Mouse (Mus musculus) limb, embryonic 15.5 days (tissue): ENCODE measurements around the gene Primpol. TPM values are rescaled to one million over a fixed set of nuclear protein-coding genes. Genes with fewer than 3 reads are reported as not detected.

Experiments
- ATAC-seq: fragments of 200-750 bp; cut with Nextera tagmentation; 2 replicates; pipeline ENCODE4 v1.8.0; 2017; ENCODE audit warnings: low read depth, moderate TSS enrichment; ENCODE audit not compliant: insufficient number of reproducible peaks, low FRiP score, low TSS enrichment
- H3K27ac ChIP-seq: fragments of 300-500 bp; sonication (generic); 2 replicates; pipeline ENCODE4 v1.5.1; 2015; ENCODE audit warnings: moderate library complexity, mild to moderate bottlenecking, inconsistent platforms
- H3K27me3 ChIP-seq: fragments of 300-500 bp; sonication (generic); 2 replicates; pipeline ENCODE4 v1.6.1; 2015; ENCODE audit warnings: inconsistent platforms
- H3K36me3 ChIP-seq: fragments of 300-500 bp; sonication (generic); 2 replicates; pipeline ENCODE4 v1.6.1; 2015; ENCODE audit warnings: inconsistent platforms
- H3K4me1 ChIP-seq: fragments of 300-500 bp; sonication (generic); 2 replicates; pipeline ENCODE4 v1.6.1; 2015; ENCODE audit warnings: inconsistent platforms
- H3K4me2 ChIP-seq: fragments of 300-500 bp; sonication (generic); 2 replicates; pipeline ENCODE4 v1.6.1; 2015; ENCODE audit warnings: mild to moderate bottlenecking, inconsistent platforms
- H3K4me3 ChIP-seq: fragments of 300-500 bp; sonication (generic); 2 replicates; pipeline ENCODE4 v1.5.1; 2015; ENCODE audit warnings: mild to moderate bottlenecking, inconsistent platforms
- H3K9ac ChIP-seq: fragments of 300-500 bp; sonication (generic); 2 replicates; pipeline ENCODE4 v1.6.1; 2015; ENCODE audit warnings: inconsistent platforms
- H3K9me3 ChIP-seq: fragments of 300-500 bp; sonication (generic); 2 replicates; pipeline ENCODE4 v1.6.1; 2016; ENCODE audit warnings: inconsistent platforms
- WGBS: fragments of 180-500 bp; shearing (Covaris S2); methylation state at CpG from one replicate; pipeline ENCODE4 v1.1.7; 2015; 5-methylcytosine and 5-hydroxymethylcytosine counted together
- polyA plus RNA-seq: library from polyadenylated mRNA; unstranded; fragments of >200 nt; fragmentation: Nextera tagmentation; extraction: Ambion mirVana; gene quantifications from 2 replicates; pipeline ENCODE4 v1.2.1, GENCODE M21; 2015

Primpol gene
- polyA plus RNA-seq = 11.4 and 12.4 TPM in 2 replicates

DNA sequence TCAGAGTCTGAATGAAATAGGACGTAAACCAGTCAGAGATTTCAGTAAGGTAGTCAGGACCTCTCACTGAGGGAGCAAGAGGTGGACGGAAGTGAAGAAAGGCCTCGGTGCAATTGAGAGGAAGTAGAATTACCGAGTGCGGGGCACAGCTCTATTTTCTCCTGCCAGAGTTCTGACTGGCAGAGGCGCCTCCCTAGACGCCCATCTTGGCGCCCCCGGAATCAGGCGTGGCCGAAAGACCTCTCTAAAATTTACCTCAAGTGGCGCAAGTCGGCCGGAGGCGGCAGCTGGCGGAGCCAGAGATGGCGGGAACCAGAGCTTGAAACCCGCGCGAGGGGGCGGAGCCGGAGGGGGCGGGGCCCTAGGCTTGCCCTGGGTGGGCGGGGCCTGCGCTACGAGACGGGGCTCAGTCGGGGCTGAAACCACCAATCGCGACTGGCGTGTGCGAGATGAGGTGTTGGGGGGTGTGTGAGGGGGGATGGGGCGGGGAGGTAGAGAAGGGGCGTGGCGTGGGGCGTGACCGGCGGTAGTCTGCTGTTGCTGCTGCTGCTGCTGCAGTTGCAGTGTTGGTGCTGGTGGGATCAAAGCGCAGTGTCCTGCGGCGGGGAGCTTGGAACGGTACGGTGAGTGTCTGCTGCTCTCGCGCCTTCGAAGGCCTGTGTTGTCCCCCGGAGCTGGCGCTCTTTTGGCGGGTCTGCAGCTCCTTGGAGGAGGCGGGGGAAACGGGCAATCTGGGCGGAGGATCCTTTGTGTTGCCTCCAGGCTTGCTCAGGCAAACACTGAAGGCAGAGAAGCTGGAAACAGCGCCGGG lies at the start of gene Primpol, which contains the start of gene Casp3:
Gene Primpol, minus strand, starts transcription at position 334 of the 811 bp plus-strand sequence.
Gene Casp3, plus strand, starts transcription at position 413 of the 811 bp plus-strand sequence.
- peak within 1 kb of the TSS; percentile 67 for H3K4me2 ChIP-seq
- WGBS = under 1% methylated on average over 54 of the region's 54 CpGs
- no peaks in the 10 kb centered on the region for H3K9me3 ChIP-seq
- peaks cover 27% of the 10 kb centered on the region for H3K4me1 ChIP-seq
- ATAC-seq = peak; percentile 97
- H3K9ac ChIP-seq = peak within 1 kb of the TSS; percentile 71
- H3K36me3 ChIP-seq = no peaks in the 10 kb centered on the region
- peak within 1 kb of the TSS; percentile 77 for H3K4me3 ChIP-seq
- no peaks in the 10 kb centered on the region for H3K27me3 ChIP-seq
- peak within 1 kb of the TSS; percentile 93 for H3K27ac ChIP-seq

DNA sequence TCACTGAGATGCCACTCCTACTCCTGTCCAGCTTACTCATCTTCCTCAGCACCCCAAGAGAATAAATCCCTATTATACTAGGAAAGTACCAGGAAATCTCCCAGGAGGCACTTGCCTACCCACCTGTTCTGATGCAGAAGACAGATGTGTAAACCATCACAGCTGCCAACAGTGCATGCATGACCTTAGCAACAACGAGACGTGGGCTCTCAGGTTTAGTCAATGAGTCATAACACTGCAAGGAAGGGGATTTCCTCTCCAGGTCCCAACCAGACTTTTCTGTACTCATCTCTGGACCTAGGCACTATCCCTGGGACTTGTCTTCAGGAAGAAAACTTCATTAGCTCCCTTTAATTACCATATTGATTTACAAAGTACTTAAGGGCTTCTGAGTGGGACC lies 38.9 kb upstream of the Primpol start:
- Histone ChIP-seq H3K4me1 (no peaks in the 10 kb centered on the region), H3K9ac (no peak overlapping the region), H3K27ac (no peak overlapping the region), H3K4me3 (no peak overlapping the region), H3K4me2 (no peak overlapping the region), H3K27me3 (no peaks in the 10 kb centered on the region), H3K9me3 (no peaks in the 10 kb centered on the region), H3K36me3 (no peaks in the 10 kb centered on the region)
- 54% methylated on average over 2 of the region's 2 CpGs for WGBS
- no peak for ATAC-seq

DNA sequence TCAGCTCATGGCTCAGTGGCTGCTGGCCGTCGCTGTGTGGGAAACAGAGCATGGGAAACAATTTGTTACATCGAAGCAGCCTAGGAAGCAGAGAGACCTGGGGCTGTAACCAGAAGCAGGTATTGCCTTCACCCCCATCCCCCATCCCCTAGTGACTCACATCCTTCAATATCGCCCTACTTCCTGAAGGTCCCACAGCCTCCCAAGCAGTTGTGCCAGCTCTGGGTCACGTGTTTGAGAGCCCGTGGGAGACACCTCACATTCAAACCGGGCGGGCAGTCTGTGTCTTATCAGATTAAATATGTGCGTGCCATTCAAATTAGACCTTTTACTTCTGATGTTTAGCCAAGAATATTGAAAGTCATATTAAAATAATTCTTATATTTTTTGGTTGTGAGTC lies 34.9 kb upstream of the Primpol start:
- Histone ChIP-seq H3K4me3 (no peak overlapping the region), H3K27ac (no peak overlapping the region), H3K27me3 (no peaks in the 10 kb centered on the region), H3K4me2 (no peak overlapping the region), H3K9me3 (no peaks in the 10 kb centered on the region), H3K9ac (no peak overlapping the region), H3K4me1 (no peaks in the 10 kb centered on the region), H3K36me3 (no peaks in the 10 kb centered on the region)
- WGBS = 61% methylated on average over 9 of the region's 9 CpGs
- no peak for ATAC-seq

DNA sequence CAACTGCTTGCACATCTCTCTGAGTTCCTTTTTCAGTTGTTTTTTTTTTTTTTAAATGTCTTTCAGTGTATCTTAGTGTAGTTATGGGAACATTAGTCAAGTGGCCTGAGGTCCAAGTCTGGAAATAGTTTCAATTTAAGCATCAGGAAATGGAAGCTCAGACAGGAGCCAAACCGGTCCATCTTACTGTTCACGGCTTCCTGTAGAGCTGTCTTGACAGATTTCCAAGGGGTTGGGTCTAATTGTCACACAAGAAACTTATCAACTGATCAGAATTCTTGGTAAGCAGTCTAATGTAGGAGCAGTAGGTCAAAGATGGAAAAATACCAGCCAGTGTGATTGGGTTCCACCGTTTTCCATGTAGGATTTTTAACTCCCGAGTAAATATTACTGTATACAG lies 31.4 kb upstream of the Primpol start:
- Histone ChIP-seq H3K4me2 (no peak overlapping the region), H3K27ac (no peak overlapping the region), H3K36me3 (no peaks in the 10 kb centered on the region), H3K9me3 (no peaks in the 10 kb centered on the region), H3K9ac (no peak overlapping the region), H3K27me3 (no peaks in the 10 kb centered on the region), H3K4me1 (no peaks in the 10 kb centered on the region), H3K4me3 (no peak overlapping the region)
- WGBS = 78% methylated on average over 4 of the region's 4 CpGs
- ATAC-seq = no peak

DNA sequence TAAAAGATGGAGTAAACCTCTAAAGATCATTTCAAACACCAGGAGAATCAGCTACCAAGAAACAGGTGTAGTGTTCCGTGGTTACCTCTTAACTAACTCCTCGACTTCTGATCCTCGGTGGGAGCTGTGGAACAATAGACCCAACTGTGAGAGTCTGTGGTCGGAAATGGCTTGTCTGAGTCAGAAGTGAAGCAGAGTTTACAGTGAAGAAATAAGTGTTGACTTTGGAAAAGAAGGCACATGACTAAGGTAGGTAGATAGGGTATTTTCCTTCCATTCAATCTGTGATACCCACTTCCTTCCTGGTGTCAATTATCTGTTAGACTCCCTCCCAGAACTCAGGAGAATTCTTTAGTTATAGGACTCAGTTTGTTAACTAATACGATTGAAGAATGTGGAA lies 24.3 kb upstream of the Primpol start:
- Histone ChIP-seq H3K4me3 (no peak overlapping the region), H3K36me3 (peaks cover 26% of the 10 kb centered on the region), H3K9ac (no peak overlapping the region), H3K9me3 (no peaks in the 10 kb centered on the region), H3K27ac (no peak overlapping the region), H3K4me2 (no peak overlapping the region), H3K27me3 (no peaks in the 10 kb centered on the region), H3K4me1 (no peaks in the 10 kb centered on the region; the same call in 1 of the 2 replicates)
- no peak for ATAC-seq
- 80% methylated on average over 5 of the region's 5 CpGs for WGBS

DNA sequence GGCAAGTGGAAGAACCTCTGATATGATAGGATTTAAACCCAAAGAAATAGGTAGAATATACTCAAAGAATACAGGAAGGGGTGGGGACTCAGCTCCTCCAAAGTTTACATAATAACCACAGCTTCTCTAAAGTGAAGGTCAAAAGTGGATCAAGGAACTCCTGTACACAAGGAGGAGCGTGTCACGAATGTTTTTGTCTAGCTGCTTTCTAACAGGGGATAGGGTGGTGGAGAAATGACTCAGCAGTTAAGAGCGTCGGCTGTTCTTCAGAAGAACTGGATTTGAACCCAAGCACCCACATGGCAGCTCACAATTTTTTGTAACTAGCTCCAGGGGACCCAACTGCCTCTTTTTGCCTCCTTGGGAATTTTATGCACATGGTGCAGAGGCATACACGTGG lies 22.8 kb upstream of the Primpol start:
- ATAC-seq = no peak
- peaks cover 41% of the 10 kb centered on the region for H3K36me3 ChIP-seq

DNA sequence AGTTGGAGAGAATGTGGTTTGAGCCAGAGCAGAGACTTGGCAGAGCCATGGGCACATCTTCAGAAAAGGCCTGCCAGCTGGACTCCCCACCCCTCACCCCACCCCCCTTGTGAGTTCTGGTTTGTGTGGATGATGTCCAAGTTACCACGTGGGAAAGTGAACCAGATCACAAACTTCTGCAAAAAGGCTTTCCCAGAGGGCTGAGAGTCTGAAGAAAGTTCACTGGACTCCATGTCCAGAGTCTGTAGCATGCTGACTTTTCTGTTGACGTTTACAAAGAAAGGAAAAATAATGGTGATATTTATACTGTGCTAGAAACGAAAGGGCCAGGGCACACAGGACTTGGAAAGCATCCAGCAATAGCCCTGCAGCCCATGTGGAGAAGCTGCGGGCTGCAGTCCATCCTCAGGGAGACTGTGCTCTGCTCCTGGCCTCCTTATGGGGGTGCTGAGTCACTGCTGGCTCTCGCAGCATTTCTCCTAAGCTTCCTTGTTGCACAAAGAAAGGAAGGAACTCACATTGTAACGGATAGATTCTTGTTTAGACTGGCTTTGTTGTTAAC lies 22.1 kb upstream of the Primpol start:
- Histone ChIP-seq H3K4me3 (no peak overlapping the region), H3K27ac (peak overlapping the region; percentile 35; the same call in 1 of the 2 replicates), H3K9ac (no peak overlapping the region), H3K36me3 (peaks cover 46% of the 10 kb centered on the region), H3K9me3 (no peaks in the 10 kb centered on the region), H3K27me3 (no peaks in the 10 kb centered on the region), H3K4me2 (no peak overlapping the region), H3K4me1 (no peaks in the 10 kb centered on the region; the same call in 1 of the 2 replicates)
- ATAC-seq = no peak
- WGBS = 46% methylated on average over 6 of the region's 6 CpGs

More for the DNA sequence above, 22.8 kb upstream of the Primpol start:
- Histone ChIP-seq H3K4me3 (no peak overlapping the region), H3K4me1 (no peaks in the 10 kb centered on the region; the same call in 1 of the 2 replicates), H3K9me3 (no peaks in the 10 kb centered on the region), H3K4me2 (no peak overlapping the region), H3K27ac (no peak overlapping the region), H3K27me3 (no peaks in the 10 kb centered on the region), H3K9ac (no peak overlapping the region)
- 89% methylated on average over 5 of the region's 5 CpGs for WGBS

DNA sequence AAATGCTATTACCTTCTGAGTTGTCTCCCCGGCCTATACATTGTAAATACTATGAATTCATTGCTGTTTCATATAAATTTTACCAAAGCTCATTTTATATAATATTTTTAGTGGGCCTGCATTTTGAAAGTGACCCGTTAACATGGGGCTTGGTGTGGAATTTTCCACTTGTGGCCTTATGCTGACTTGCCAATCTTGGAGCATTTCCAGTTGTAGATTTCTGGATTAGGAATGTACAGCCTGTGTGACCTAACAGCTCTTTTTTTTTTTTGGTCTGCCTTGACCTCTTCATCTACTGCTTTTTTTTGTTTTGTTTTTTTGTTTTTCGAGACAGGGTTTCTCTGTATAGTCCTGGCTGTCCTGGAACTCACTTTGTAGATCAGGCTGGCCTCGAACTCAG lies 13.9 kb upstream of the Primpol start:
- no peaks in the 10 kb centered on the region for H3K9me3 ChIP-seq
- no peaks in the 10 kb centered on the region for H3K27me3 ChIP-seq
- H3K9ac ChIP-seq = no peak overlapping the region
- H3K27ac ChIP-seq = no peak overlapping the region
- WGBS = 79% methylated on average over 4 of the region's 4 CpGs
- H3K36me3 ChIP-seq = peaks cover 45% of the 10 kb centered on the region
- no peak overlapping the region for H3K4me3 ChIP-seq
- ATAC-seq = no peak
- no peaks in the 10 kb centered on the region; the same call in 1 of the 2 replicates for H3K4me1 ChIP-seq
- no peak overlapping the region for H3K4me2 ChIP-seq

DNA sequence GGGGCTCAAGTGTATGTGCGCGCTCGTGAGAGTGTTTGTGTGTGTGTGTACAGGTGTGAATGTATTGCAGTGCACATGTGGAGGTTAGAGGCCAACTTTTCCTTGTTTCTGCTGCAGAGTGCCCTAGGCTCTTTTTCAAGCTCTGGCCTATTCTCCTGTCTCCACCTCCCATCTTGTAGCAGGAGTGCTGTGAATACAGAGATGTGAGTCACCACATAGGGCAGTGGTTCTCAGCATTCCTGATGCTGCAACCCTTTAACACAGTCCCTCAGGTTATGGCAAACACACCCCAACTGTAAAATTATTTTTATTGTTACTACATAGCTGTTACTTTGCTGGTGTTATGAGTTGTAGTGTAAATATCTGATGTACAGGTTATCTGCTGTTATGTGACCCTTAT lies 13.4 kb upstream of the Primpol start:
- no peaks in the 10 kb centered on the region; the same call in 1 of the 2 replicates for H3K4me1 ChIP-seq
- WGBS = 94% methylated on average over 3 of the region's 3 CpGs
- no peak overlapping the region for H3K4me3 ChIP-seq
- ATAC-seq = no peak
- H3K9ac ChIP-seq = no peak overlapping the region
- H3K27me3 ChIP-seq = no peaks in the 10 kb centered on the region
- H3K27ac ChIP-seq = no peak overlapping the region
- H3K4me2 ChIP-seq = no peak overlapping the region
- H3K9me3 ChIP-seq = no peaks in the 10 kb centered on the region
- peaks cover 40% of the 10 kb centered on the region for H3K36me3 ChIP-seq

DNA sequence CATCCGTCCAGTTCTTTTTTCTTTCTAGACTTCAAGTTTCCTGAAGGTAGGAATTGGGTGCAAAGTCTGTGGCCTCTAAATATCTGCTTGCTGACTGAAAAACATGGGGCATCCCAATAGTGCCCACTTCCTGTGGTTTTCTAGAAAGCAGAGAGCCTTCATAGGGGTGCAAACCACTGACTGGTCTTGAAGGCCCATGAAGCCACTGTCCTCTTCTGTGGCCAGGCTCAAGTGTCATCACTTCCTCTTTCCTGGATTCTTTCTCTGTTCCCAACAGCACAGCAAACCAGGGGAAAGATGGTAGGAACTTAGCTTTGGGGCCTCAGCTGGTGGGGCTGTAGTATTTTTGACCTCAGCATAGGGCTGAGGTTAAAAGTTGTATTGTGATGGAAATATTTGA lies 11.6 kb upstream of the Primpol start:
- H3K9ac ChIP-seq = no peak overlapping the region
- H3K4me3 ChIP-seq = no peak overlapping the region
- H3K4me2 ChIP-seq = no peak overlapping the region
- H3K27ac ChIP-seq = no peak overlapping the region
- H3K36me3 ChIP-seq = peaks cover 24% of the 10 kb centered on the region
- ATAC-seq = no peak
- no peaks in the 10 kb centered on the region for H3K27me3 ChIP-seq
- WGBS = 83% methylated on average over 1 of the region's 1 CpGs
- H3K9me3 ChIP-seq = no peaks in the 10 kb centered on the region
- H3K4me1 ChIP-seq = no peaks in the 10 kb centered on the region; the same call in 1 of the 2 replicates

DNA sequence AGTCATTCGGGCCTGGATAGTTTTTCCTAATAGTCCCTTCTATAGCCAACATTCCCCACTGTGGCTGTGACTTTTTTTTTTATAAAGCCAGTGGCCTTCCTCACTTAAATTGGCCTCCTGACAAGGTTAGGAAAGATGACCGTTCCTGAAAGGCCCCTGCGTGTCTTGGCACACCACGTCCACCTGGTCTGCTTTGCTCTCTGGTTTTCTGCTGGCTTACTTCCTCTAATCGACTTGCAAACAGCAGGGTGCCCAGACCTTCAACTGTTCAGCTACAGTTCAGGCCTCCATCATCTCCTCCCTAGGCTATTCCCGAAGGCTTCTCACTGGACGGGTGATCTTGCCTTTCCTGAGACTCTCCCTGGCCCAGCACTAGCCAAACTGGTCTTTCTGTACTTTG lies 10.9 kb upstream of the Primpol start:
- no peaks in the 10 kb centered on the region; the same call in 1 of the 2 replicates for H3K4me1 ChIP-seq
- H3K9ac ChIP-seq = no peak overlapping the region
- WGBS = 54% methylated on average over 7 of the region's 7 CpGs
- H3K9me3 ChIP-seq = no peaks in the 10 kb centered on the region
- H3K4me2 ChIP-seq = no peak overlapping the region
- no peak for ATAC-seq
- no peak overlapping the region for H3K4me3 ChIP-seq
- no peak overlapping the region for H3K27ac ChIP-seq
- H3K36me3 ChIP-seq = peaks cover 17% of the 10 kb centered on the region
- no peaks in the 10 kb centered on the region for H3K27me3 ChIP-seq

DNA sequence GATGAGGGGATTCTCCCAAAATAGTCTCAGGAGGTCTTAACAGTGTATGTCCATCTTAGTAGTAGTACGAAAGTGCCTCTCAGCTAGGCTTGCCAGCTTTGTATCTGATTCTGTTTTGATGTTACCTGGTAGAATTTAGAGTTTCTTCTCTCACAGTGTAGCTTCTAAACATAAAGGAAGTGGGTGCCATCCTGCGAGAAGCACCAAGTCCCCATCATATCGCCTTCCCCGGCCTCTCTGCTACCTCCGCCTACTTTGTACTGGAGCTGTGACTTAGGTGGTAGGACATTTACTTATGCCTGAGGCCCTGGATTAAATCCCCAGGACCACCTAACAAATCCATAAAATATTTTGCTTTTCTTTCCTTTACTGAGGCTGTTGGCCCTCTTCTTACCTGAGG lies 9.6 kb upstream of the Primpol start:
- no peaks in the 10 kb centered on the region; the same call in 1 of the 2 replicates for H3K4me1 ChIP-seq
- H3K9ac ChIP-seq = no peak overlapping the region
- no peaks in the 10 kb centered on the region for H3K9me3 ChIP-seq
- no peak overlapping the region for H3K27ac ChIP-seq
- no peak for ATAC-seq
- H3K27me3 ChIP-seq = no peaks in the 10 kb centered on the region
- H3K36me3 ChIP-seq = peaks cover 8% of the 10 kb centered on the region; the same call in 1 of the 2 replicates
- no peak overlapping the region for H3K4me2 ChIP-seq
- 95% methylated on average over 5 of the region's 5 CpGs for WGBS
- no peak overlapping the region for H3K4me3 ChIP-seq
